Mouse (Mus musculus): ENCODE data around the gene Vamp2. TPM values are rescaled to one million over a fixed set of nuclear protein-coding genes. Genes with fewer than 3 reads are reported as not detected.

Vamp2 gene
- polyA plus RNA-seq, 1 experiment from 2014 or later: 385 TPM

- no peaks in the 10 kb centered on the region for H3K27me3 ChIP-seq (ENCODE audit: control insufficient read depth, insufficient read depth, low read length)
- no peak overlapping the region for H3K9ac ChIP-seq (replicated peaks; ENCODE audit: low read depth, low read length)
- H3K4me2 ChIP-seq (ENCODE audit: low read depth, low read length): peak overlapping the region; percentile 49
- no peak for ATAC-seq (ENCODE audit: low read depth)
- WGBS: 7% methylated on average over 21 of the region's 21 CpGs
- no peak overlapping the region for H3K27ac ChIP-seq (ENCODE audit: low read depth, low read length)
- peak overlapping the region; percentile 37 for H3K4me3 ChIP-seq (ENCODE audit: low read depth, low read length)
- no peaks in the 10 kb centered on the region for H3K9me3 ChIP-seq (ENCODE audit: control insufficient read depth, low read length)
- no peaks in the 10 kb centered on the region for H3K4me1 ChIP-seq (ENCODE audit: control insufficient read depth, insufficient read depth, low read length)
- peaks cover 23% of the 10 kb centered on the region for H3K36me3 ChIP-seq (ENCODE audit: control insufficient read depth, insufficient read depth, low read length)
Measured at GRCm38 (mm10) chr11:69111051-69111810, 22.9 kb downstream of the Vamp2 start.

GRCm38 (mm10) chr11:69111865-69112264 lies 23.6 kb downstream of the Vamp2 start:
- H3K9ac ChIP-seq (replicated peaks; ENCODE audit: low read depth, low read length): no peak overlapping the region
- no peaks in the 10 kb centered on the region for H3K9me3 ChIP-seq (ENCODE audit: control insufficient read depth, low read length)
- H3K27me3 ChIP-seq (ENCODE audit: control insufficient read depth, insufficient read depth, low read length): no peaks in the 10 kb centered on the region

GRCm38 (mm10) chr11:69114018-69114417 lies 25.7 kb downstream of the Vamp2 start:
- H3K27ac ChIP-seq (ENCODE audit: low read depth, low read length): no peak overlapping the region
- no peak for ATAC-seq (ENCODE audit: low read depth)
- no peaks in the 10 kb centered on the region for H3K27me3 ChIP-seq (ENCODE audit: control insufficient read depth, insufficient read depth, low read length)
- H3K36me3 ChIP-seq (ENCODE audit: control insufficient read depth, insufficient read depth, low read length): peaks cover 5% of the 10 kb centered on the region; the same call in 1 of the 2 replicates
- H3K9me3 ChIP-seq (ENCODE audit: control insufficient read depth, low read length): no peaks in the 10 kb centered on the region
- no peak overlapping the region for H3K4me2 ChIP-seq (ENCODE audit: low read depth, low read length)
- H3K4me1 ChIP-seq (ENCODE audit: control insufficient read depth, insufficient read depth, low read length): peaks cover 4% of the 10 kb centered on the region; the same call in 1 of the 2 replicates
- no peak overlapping the region for H3K4me3 ChIP-seq (ENCODE audit: low read depth, low read length)
- 77% methylated on average over 3 of the region's 3 CpGs for WGBS
- no peak overlapping the region for H3K9ac ChIP-seq (replicated peaks; ENCODE audit: low read depth, low read length)

More at GRCm38 (mm10) chr11:69111865-69112264, 23.6 kb downstream of the Vamp2 start:
- Histone ChIP-seq H3K36me3 (ENCODE audit: control insufficient read depth, insufficient read depth, low read length) (peaks cover 19% of the 10 kb centered on the region; the same call in 1 of the 2 replicates), H3K4me2 (ENCODE audit: low read depth, low read length) (0 out of 2 replicates have a peak overlapping the region, but pooled peaks have one; percentile 17), H3K4me3 (ENCODE audit: low read depth, low read length) (no peak overlapping the region), H3K27ac (ENCODE audit: low read depth, low read length) (no peak overlapping the region), H3K4me1 (ENCODE audit: control insufficient read depth, insufficient read depth, low read length) (peaks cover under 1% of the 10 kb centered on the region; the same call in 1 of the 2 replicates)
- ATAC-seq (ENCODE audit: low read depth): no peak
- 55% methylated on average over 4 of the region's 4 CpGs for WGBS

- no peak overlapping the region for H3K4me2 ChIP-seq (ENCODE audit: low read depth, low read length)
- H3K4me1 ChIP-seq (ENCODE audit: control insufficient read depth, insufficient read depth, low read length): peaks cover 8% of the 10 kb centered on the region; the same call in 1 of the 2 replicates
- no peaks in the 10 kb centered on the region for H3K9me3 ChIP-seq (ENCODE audit: control insufficient read depth, low read length)
- no peak overlapping the region for H3K9ac ChIP-seq (replicated peaks; ENCODE audit: low read depth, low read length)
- no peak overlapping the region for H3K27ac ChIP-seq (ENCODE audit: low read depth, low read length)
- 84% methylated on average over 3 of the region's 3 CpGs for WGBS
- no peak overlapping the region for H3K4me3 ChIP-seq (ENCODE audit: low read depth, low read length)
- no peak for ATAC-seq (ENCODE audit: low read depth)
- H3K36me3 ChIP-seq (ENCODE audit: control insufficient read depth, insufficient read depth, low read length): no peaks in the 10 kb centered on the region
- no peaks in the 10 kb centered on the region for H3K27me3 ChIP-seq (ENCODE audit: control insufficient read depth, insufficient read depth, low read length)
Measured at GRCm38 (mm10) chr11:69114621-69115020, 26.3 kb downstream of the Vamp2 start.

GRCm38 (mm10) chr11:69116843-69117242 lies 28.6 kb downstream of the Vamp2 start:
- WGBS: 54% methylated on average over 5 of the region's 5 CpGs
- H3K9me3 ChIP-seq (ENCODE audit: control insufficient read depth, low read length): no peaks in the 10 kb centered on the region
- H3K4me2 ChIP-seq (ENCODE audit: low read depth, low read length): peak overlapping the region; percentile 99
- H3K9ac ChIP-seq (replicated peaks; ENCODE audit: low read depth, low read length): no peak overlapping the region
- H3K27ac ChIP-seq (ENCODE audit: low read depth, low read length): no peak overlapping the region
- peaks cover 16% of the 10 kb centered on the region for H3K4me1 ChIP-seq (ENCODE audit: control insufficient read depth, insufficient read depth, low read length)
- no peak for ATAC-seq (ENCODE audit: low read depth)
- H3K27me3 ChIP-seq (ENCODE audit: control insufficient read depth, insufficient read depth, low read length): peaks cover 7% of the 10 kb centered on the region; the same call in 1 of the 2 replicates
- no peaks in the 10 kb centered on the region for H3K36me3 ChIP-seq (ENCODE audit: control insufficient read depth, insufficient read depth, low read length)
- H3K4me3 ChIP-seq (ENCODE audit: low read depth, low read length): peak overlapping the region; percentile 71; the same call in 1 of the 2 replicates

- H3K9me3 ChIP-seq (ENCODE audit: control insufficient read depth, low read length): no peaks in the 10 kb centered on the region
- peak overlapping the region; percentile 67 for H3K9ac ChIP-seq (replicated peaks; ENCODE audit: low read depth, low read length)
- ATAC-seq (ENCODE audit: low read depth): 0 out of 2 replicates have a peak, but pooled peaks have one; percentile 13
- peaks cover 16% of the 10 kb centered on the region for H3K4me1 ChIP-seq (ENCODE audit: control insufficient read depth, insufficient read depth, low read length)
- H3K27me3 ChIP-seq (ENCODE audit: control insufficient read depth, insufficient read depth, low read length): peaks cover 9% of the 10 kb centered on the region; the same call in 1 of the 2 replicates
- H3K36me3 ChIP-seq (ENCODE audit: control insufficient read depth, insufficient read depth, low read length): no peaks in the 10 kb centered on the region
- peak overlapping the region; percentile 99 for H3K4me2 ChIP-seq (ENCODE audit: low read depth, low read length)
- under 1% methylated on average over 45 of the region's 45 CpGs for WGBS
- peak overlapping the region; percentile 71 for H3K4me3 ChIP-seq (ENCODE audit: low read depth, low read length)
- H3K27ac ChIP-seq (ENCODE audit: low read depth, low read length): peak overlapping the region; percentile 52
Measured at GRCm38 (mm10) chr11:69117737-69118695, 29.7 kb downstream of the Vamp2 start.

- H3K9me3 ChIP-seq (ENCODE audit: control insufficient read depth, low read length): no peaks in the 10 kb centered on the region
- H3K36me3 ChIP-seq (ENCODE audit: control insufficient read depth, insufficient read depth, low read length): no peaks in the 10 kb centered on the region
- peaks cover 9% of the 10 kb centered on the region; the same call in 1 of the 2 replicates for H3K27me3 ChIP-seq (ENCODE audit: control insufficient read depth, insufficient read depth, low read length)
- 0 out of 2 replicates have a peak, but pooled peaks have one; percentile 16 for ATAC-seq (ENCODE audit: low read depth)
- no peak overlapping the region for H3K9ac ChIP-seq (replicated peaks; ENCODE audit: low read depth, low read length)
- H3K4me1 ChIP-seq (ENCODE audit: control insufficient read depth, insufficient read depth, low read length): peaks cover 16% of the 10 kb centered on the region
- H3K27ac ChIP-seq (ENCODE audit: low read depth, low read length): no peak overlapping the region
- 1% methylated on average over 15 of the region's 15 CpGs for WGBS
- peak overlapping the region; percentile 71 for H3K4me3 ChIP-seq (ENCODE audit: low read depth, low read length)
- H3K4me2 ChIP-seq (ENCODE audit: low read depth, low read length): peak overlapping the region; percentile 99
Measured at GRCm38 (mm10) chr11:69118765-69119164, 30.5 kb downstream of the Vamp2 start.

- Histone ChIP-seq H3K4me1 (ENCODE audit: control insufficient read depth, insufficient read depth, low read length) (peaks cover 16% of the 10 kb centered on the region), H3K4me3 (ENCODE audit: low read depth, low read length) (0 out of 2 replicates have a peak overlapping the region, but pooled peaks have one; percentile 14), H3K9ac (replicated peaks; ENCODE audit: low read depth, low read length) (no peak overlapping the region)
Measured at GRCm38 (mm10) chr11:69119446-69120155, 31.3 kb downstream of the Vamp2 start.

More at GRCm38 (mm10) chr11:69119446-69120155, 31.3 kb downstream of the Vamp2 start:
- H3K27me3 ChIP-seq (ENCODE audit: control insufficient read depth, insufficient read depth, low read length): peaks cover 9% of the 10 kb centered on the region; the same call in 1 of the 2 replicates
- H3K27ac ChIP-seq (ENCODE audit: low read depth, low read length): no peak overlapping the region
- no peak for ATAC-seq (ENCODE audit: low read depth)
- no peaks in the 10 kb centered on the region for H3K36me3 ChIP-seq (ENCODE audit: control insufficient read depth, insufficient read depth, low read length)
- peak overlapping the region; percentile 94; the same call in 1 of the 2 replicates for H3K4me2 ChIP-seq (ENCODE audit: low read depth, low read length)
- no peaks in the 10 kb centered on the region for H3K9me3 ChIP-seq (ENCODE audit: control insufficient read depth, low read length)
- WGBS: 22% methylated on average over 14 of the region's 14 CpGs
